Mouse (Mus musculus): ENCODE results near the gene Wwtr1.

Gene Wwtr1

GRCm38 (mm10) chr3:57440956-57441355 lies 134.8 kb downstream of the Wwtr1 start:
- DNase-seq = no peak

GRCm38 (mm10) chr3:57435364-57435763 lies 140.3 kb downstream of the Wwtr1 start:
- no peak for DNase-seq

GRCm38 (mm10) chr3:57431706-57432105 lies 144.0 kb downstream of the Wwtr1 start:
- no peak for DNase-seq

- DNase-seq = no peak
Measured at GRCm38 (mm10) chr3:57429486-57429885, 146.2 kb downstream of the Wwtr1 start.

GRCm38 (mm10) chr3:57428682-57429464 lies 146.8 kb downstream of the Wwtr1 start:
- peak; percentile 17 for DNase-seq

GRCm38 (mm10) chr3:57426351-57426750 lies 149.4 kb downstream of the Wwtr1 start:
- DNase-seq = no peak

- DNase-seq = peak; percentile 4
Measured at GRCm38 (mm10) chr3:57425089-57425730, 150.5 kb downstream of the Wwtr1 start, which contains the start of gene Tm4sf4. Gene Tm4sf4, plus strand, starts transcription at chr3:57425314.

GRCm38 (mm10) chr3:57420660-57421059 lies 155.1 kb downstream of the Wwtr1 start:
- DNase-seq = no peak

GRCm38 (mm10) chr3:57420233-57420632 lies 155.5 kb downstream of the Wwtr1 start:
- no peak for DNase-seq

- DNase-seq = no peak
Measured at GRCm38 (mm10) chr3:57411535-57411934, 164.2 kb downstream of the Wwtr1 start.

All from liver (tissue).